Mouse (Mus musculus): ENCODE measurements around the gene Armh2. TPM values are rescaled to one million over a fixed set of nuclear protein-coding genes. Genes with fewer than 3 reads are reported as not detected.

Gene Armh2
- polyA plus RNA-seq (2014; fragmentation: Nextera tagmentation; extraction: Ambion mirVana), result not detected in 2 replicates

GRCm38 (mm10) chr13:24741028-24741427, at the start of gene Armh2:
Gene Armh2 (plus strand): TSS chr13:24741232.
- DNase-seq (ENCODE audit: low spot score) (no peak), ATAC-seq (ENCODE audit: insufficient number of reproducible peaks, low FRiP score, low TSS enrichment, low read depth) (no peak)
- no peak within 1 kb of the TSS for H3K4me3 ChIP-seq (ENCODE audit: low read depth, low read length)
- no peak within 1 kb of the TSS for H3K4me2 ChIP-seq (ENCODE audit: low read depth, severe bottlenecking)
- H3K9ac ChIP-seq (ENCODE audit: low read length), result no peak within 1 kb of the TSS
- WGBS, result 88% methylated on average over 10 of the region's 10 CpGs
- H3K27me3 ChIP-seq (ENCODE audit: control insufficient read depth, insufficient read depth, low read length), result no peaks in the 10 kb centered on the region
- H3K9me3 ChIP-seq (ENCODE audit: control insufficient read depth, low read length), result no peaks in the 10 kb centered on the region
- no peak within 1 kb of the TSS for H3K27ac ChIP-seq (replicated peaks; ENCODE audit: low read depth, low read length)
- H3K36me3 ChIP-seq (ENCODE audit: control insufficient read depth, insufficient read depth, low read length), result peaks cover 3% of the 10 kb centered on the region
- H3K4me1 ChIP-seq (ENCODE audit: control insufficient read depth, insufficient read depth, low read length), result no peaks in the 10 kb centered on the region

- Histone ChIP-seq H3K9ac (ENCODE audit: low read length) (no peak overlapping the region), H3K27me3 (ENCODE audit: control insufficient read depth, insufficient read depth, low read length) (no peaks in the 10 kb centered on the region)
- WGBS, result 89% methylated on average over 7 of the region's 7 CpGs
Measured at GRCm38 (mm10) chr13:24693312-24693711, 47.7 kb upstream of the Armh2 start.

GRCm38 (mm10) chr13:24698746-24699145, 42.3 kb upstream of the Armh2 start:
- no peaks in the 10 kb centered on the region for H3K9me3 ChIP-seq (ENCODE audit: control insufficient read depth, low read length)
- no peak overlapping the region for H3K4me2 ChIP-seq (ENCODE audit: low read depth, severe bottlenecking)
- no peak for DNase-seq (ENCODE audit: low spot score)
- H3K27ac ChIP-seq (replicated peaks; ENCODE audit: low read depth, low read length), result no peak overlapping the region
- no peaks in the 10 kb centered on the region for H3K36me3 ChIP-seq (ENCODE audit: control insufficient read depth, insufficient read depth, low read length)
- no peak for ATAC-seq (ENCODE audit: insufficient number of reproducible peaks, low FRiP score, low TSS enrichment, low read depth)
- H3K9ac ChIP-seq (ENCODE audit: low read length), result no peak overlapping the region
- no peak overlapping the region for H3K4me3 ChIP-seq (ENCODE audit: low read depth, low read length)
- no peaks in the 10 kb centered on the region for H3K4me1 ChIP-seq (ENCODE audit: control insufficient read depth, insufficient read depth, low read length)
- 87% methylated on average over 4 of the region's 4 CpGs for WGBS
- no peaks in the 10 kb centered on the region for H3K27me3 ChIP-seq (ENCODE audit: control insufficient read depth, insufficient read depth, low read length)

More at GRCm38 (mm10) chr13:24693312-24693711, 47.7 kb upstream of the Armh2 start:
- ATAC-seq (ENCODE audit: insufficient number of reproducible peaks, low FRiP score, low TSS enrichment, low read depth), result no peak
- Histone ChIP-seq H3K27ac (replicated peaks; ENCODE audit: low read depth, low read length) (no peak overlapping the region), H3K4me1 (ENCODE audit: control insufficient read depth, insufficient read depth, low read length) (no peaks in the 10 kb centered on the region), H3K9me3 (ENCODE audit: control insufficient read depth, low read length) (no peaks in the 10 kb centered on the region), H3K4me3 (ENCODE audit: low read depth, low read length) (no peak overlapping the region), H3K36me3 (ENCODE audit: control insufficient read depth, insufficient read depth, low read length) (no peaks in the 10 kb centered on the region), H3K4me2 (ENCODE audit: low read depth, severe bottlenecking) (no peak overlapping the region)
- DNase-seq (ENCODE audit: low spot score), result no peak

GRCm38 (mm10) chr13:24702128-24702527, 38.9 kb upstream of the Armh2 start:
- 80% methylated on average over 5 of the region's 5 CpGs for WGBS
- no peak overlapping the region for H3K27ac ChIP-seq (replicated peaks; ENCODE audit: low read depth, low read length)

DNA sequence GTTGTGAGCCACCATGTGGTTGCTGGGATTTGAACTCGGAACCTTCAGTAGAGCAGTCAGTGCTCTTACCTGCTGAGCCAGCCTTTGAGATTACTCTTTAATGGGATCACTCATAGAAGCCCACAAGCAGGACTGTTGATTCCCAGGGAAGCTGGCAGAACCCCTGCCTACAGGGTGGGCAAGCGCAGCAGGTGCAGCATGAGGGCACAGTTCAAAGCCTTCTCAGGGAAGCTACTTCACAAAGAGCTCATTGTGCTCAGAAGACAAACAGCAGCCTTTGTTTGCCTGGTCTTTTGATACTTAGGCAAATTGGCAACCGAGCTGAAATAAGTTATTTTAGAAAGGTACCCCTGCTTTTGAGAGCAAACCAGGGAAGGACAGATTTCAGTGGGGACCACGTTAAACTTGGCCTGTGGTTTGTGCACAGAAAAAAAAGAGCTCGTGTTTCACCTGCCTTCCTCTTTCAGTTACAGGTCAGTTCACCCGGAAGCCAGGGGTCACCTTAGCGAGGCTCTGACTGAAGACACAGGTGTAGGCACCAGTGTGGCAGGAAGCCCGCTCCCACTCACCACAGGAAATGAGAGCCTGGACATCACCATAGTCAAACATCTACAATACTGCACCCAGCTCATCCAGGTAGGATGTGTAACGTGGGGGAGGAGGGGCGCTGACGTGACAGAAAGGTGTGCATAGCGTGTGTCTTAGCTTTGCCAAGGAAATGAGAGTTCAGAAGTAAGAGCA, 31.2 kb upstream of the Armh2 start:
- no peak for ATAC-seq (ENCODE audit: insufficient number of reproducible peaks, low FRiP score, low TSS enrichment, low read depth)
- H3K4me2 ChIP-seq (ENCODE audit: low read depth, severe bottlenecking), result no peak overlapping the region
- H3K9ac ChIP-seq (ENCODE audit: low read length), result no peak overlapping the region
- H3K27me3 ChIP-seq (ENCODE audit: control insufficient read depth, insufficient read depth, low read length), result no peaks in the 10 kb centered on the region
- no peaks in the 10 kb centered on the region for H3K36me3 ChIP-seq (ENCODE audit: control insufficient read depth, insufficient read depth, low read length)
- DNase-seq (ENCODE audit: low spot score), result no peak
- H3K27ac ChIP-seq (replicated peaks; ENCODE audit: low read depth, low read length), result no peak overlapping the region
- no peak overlapping the region for H3K4me3 ChIP-seq (ENCODE audit: low read depth, low read length)
- H3K9me3 ChIP-seq (ENCODE audit: control insufficient read depth, low read length), result no peaks in the 10 kb centered on the region
- H3K4me1 ChIP-seq (ENCODE audit: control insufficient read depth, insufficient read depth, low read length), result no peaks in the 10 kb centered on the region
- 79% methylated on average over 12 of the region's 12 CpGs for WGBS

More at GRCm38 (mm10) chr13:24702128-24702527, 38.9 kb upstream of the Armh2 start:
- Histone ChIP-seq H3K4me1 (ENCODE audit: control insufficient read depth, insufficient read depth, low read length) (no peaks in the 10 kb centered on the region), H3K4me2 (ENCODE audit: low read depth, severe bottlenecking) (no peak overlapping the region), H3K36me3 (ENCODE audit: control insufficient read depth, insufficient read depth, low read length) (no peaks in the 10 kb centered on the region), H3K9ac (ENCODE audit: low read length) (no peak overlapping the region), H3K27me3 (ENCODE audit: control insufficient read depth, insufficient read depth, low read length) (no peaks in the 10 kb centered on the region), H3K4me3 (ENCODE audit: low read depth, low read length) (no peak overlapping the region), H3K9me3 (ENCODE audit: control insufficient read depth, low read length) (no peaks in the 10 kb centered on the region)
- ATAC-seq (ENCODE audit: insufficient number of reproducible peaks, low FRiP score, low TSS enrichment, low read depth), result no peak
- DNase-seq (ENCODE audit: low spot score), result no peak

DNA sequence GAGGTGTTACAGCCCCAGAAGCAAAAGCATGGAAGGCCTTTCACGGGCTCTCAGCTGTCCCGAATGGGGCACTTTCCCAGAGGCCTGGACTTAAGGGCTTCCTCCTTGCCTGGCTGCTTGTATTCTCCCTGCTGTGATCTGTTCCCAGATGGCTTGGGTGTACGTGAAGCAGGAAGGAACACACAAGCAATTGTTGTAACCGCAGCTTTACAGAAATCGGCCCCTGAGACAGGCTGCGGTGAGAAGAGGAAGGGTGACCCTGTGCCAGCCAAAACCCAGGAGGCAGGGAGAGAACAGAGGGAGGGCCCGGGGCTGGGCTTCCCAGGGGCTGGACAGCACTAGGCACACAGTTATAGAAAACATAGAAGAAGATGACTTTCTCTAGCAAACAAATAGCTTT, 30.1 kb upstream of the Armh2 start:
- no peak for ATAC-seq (ENCODE audit: insufficient number of reproducible peaks, low FRiP score, low TSS enrichment, low read depth)
- Histone ChIP-seq H3K27ac (replicated peaks; ENCODE audit: low read depth, low read length) (no peak overlapping the region), H3K4me2 (ENCODE audit: low read depth, severe bottlenecking) (no peak overlapping the region), H3K27me3 (ENCODE audit: control insufficient read depth, insufficient read depth, low read length) (no peaks in the 10 kb centered on the region), H3K4me1 (ENCODE audit: control insufficient read depth, insufficient read depth, low read length) (no peaks in the 10 kb centered on the region), H3K9me3 (ENCODE audit: control insufficient read depth, low read length) (no peaks in the 10 kb centered on the region), H3K9ac (ENCODE audit: low read length) (no peak overlapping the region), H3K36me3 (ENCODE audit: control insufficient read depth, insufficient read depth, low read length) (no peaks in the 10 kb centered on the region), H3K4me3 (ENCODE audit: low read depth, low read length) (no peak overlapping the region)
- DNase-seq (ENCODE audit: low spot score), result no peak
- WGBS, result 62% methylated on average over 7 of the region's 7 CpGs

DNA sequence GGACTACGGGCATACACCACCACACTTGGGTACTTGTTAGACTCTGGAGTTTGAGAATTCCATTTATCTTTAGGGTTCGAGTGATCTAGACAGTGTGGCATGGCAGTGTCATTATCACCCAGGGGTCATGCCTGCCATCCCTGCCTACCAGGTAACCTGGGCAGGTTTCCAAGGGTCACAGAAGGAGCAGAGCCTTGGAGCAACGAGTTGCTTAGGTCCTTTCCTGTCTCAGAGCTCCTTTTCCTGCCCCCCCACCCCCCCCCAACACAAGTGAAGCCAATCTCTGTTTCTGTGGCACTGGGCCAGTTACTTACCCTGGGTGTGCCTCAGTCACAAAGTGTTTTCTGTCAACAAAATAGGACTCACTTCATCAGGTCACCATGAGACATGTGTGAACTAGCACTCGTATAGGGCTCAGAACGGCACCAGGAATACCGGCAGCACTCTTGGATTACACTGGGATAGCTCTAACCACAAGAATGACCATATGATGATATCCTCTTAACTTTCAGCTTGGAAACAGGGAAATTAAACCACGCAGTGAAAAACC, 28.4 kb upstream of the Armh2 start:
- Histone ChIP-seq H3K4me2 (ENCODE audit: low read depth, severe bottlenecking) (no peak overlapping the region), H3K9ac (ENCODE audit: low read length) (no peak overlapping the region), H3K36me3 (ENCODE audit: control insufficient read depth, insufficient read depth, low read length) (no peaks in the 10 kb centered on the region), H3K4me3 (ENCODE audit: low read depth, low read length) (no peak overlapping the region), H3K9me3 (ENCODE audit: control insufficient read depth, low read length) (no peaks in the 10 kb centered on the region), H3K4me1 (ENCODE audit: control insufficient read depth, insufficient read depth, low read length) (no peaks in the 10 kb centered on the region), H3K27ac (replicated peaks; ENCODE audit: low read depth, low read length) (no peak overlapping the region), H3K27me3 (ENCODE audit: control insufficient read depth, insufficient read depth, low read length) (no peaks in the 10 kb centered on the region)
- DNase-seq (ENCODE audit: low spot score) (no peak), ATAC-seq (ENCODE audit: insufficient number of reproducible peaks, low FRiP score, low TSS enrichment, low read depth) (no peak)
- WGBS, result 82% methylated on average over 7 of the region's 7 CpGs

- H3K27ac ChIP-seq (replicated peaks; ENCODE audit: low read depth, low read length), result no peak overlapping the region
- H3K9ac ChIP-seq (ENCODE audit: low read length), result 0 out of 2 replicates have a peak overlapping the region, but pooled peaks have one; percentile 40
- no peaks in the 10 kb centered on the region for H3K4me1 ChIP-seq (ENCODE audit: control insufficient read depth, insufficient read depth, low read length)
- H3K27me3 ChIP-seq (ENCODE audit: control insufficient read depth, insufficient read depth, low read length), result no peaks in the 10 kb centered on the region
- H3K9me3 ChIP-seq (ENCODE audit: control insufficient read depth, low read length), result no peaks in the 10 kb centered on the region
- peak overlapping the region; percentile 35; the same call in 1 of the 2 replicates for H3K4me2 ChIP-seq (ENCODE audit: low read depth, severe bottlenecking)
- H3K4me3 ChIP-seq (ENCODE audit: low read depth, low read length), result no peak overlapping the region; the same call in 1 of the 2 replicates
- DNase-seq (ENCODE audit: low spot score) (peak; percentile 94), ATAC-seq (ENCODE audit: insufficient number of reproducible peaks, low FRiP score, low TSS enrichment, low read depth) (peak; percentile 68; the same call in 1 of the 2 replicates)
- H3K36me3 ChIP-seq (ENCODE audit: control insufficient read depth, insufficient read depth, low read length), result no peaks in the 10 kb centered on the region
- WGBS, result 10% methylated on average over 16 of the region's 16 CpGs
Measured at GRCm38 (mm10) chr13:24713434-24714000, 27.5 kb upstream of the Armh2 start.
